In the genomic region with DNA sequence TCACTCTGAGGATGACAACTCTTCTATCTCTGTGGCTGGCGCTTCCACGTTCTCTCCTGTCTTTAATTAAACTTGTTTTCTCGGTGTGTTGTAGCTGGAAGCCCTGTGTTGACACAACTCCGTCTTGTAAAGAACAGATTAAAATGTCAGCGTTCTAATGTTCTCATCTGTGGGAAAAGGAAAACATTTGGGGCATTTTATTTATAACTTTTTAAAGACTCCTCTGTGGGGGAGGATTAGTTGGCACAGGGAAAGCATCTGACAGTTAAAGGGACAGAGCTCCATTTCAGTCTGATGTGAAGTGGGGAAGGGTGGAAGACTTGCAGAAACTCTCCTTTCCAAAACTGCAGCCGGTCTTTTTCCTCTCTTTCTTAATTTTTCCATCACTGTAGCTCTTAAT, we compare ENCODE assay signal across 10 mouse cellular contexts.
DNase-seq lines count a peak whose midpoint lies in the region; ATAC-seq and TF ChIP-seq lines count a peak whose summit lies in the region.
"Had no signal": no experiment of that assay in that cellular context is flagged by ENCODE, and none has a peak within 500 bp of the region (broad histone marks: within the 10 kb centered on the region; RNA-seq: fewer than 3 reads in every experiment).

No protein-coding gene starts in this region.

- 0 out of 2 replicates have a peak, but pooled peaks cover 5% of the 10 kb centered on the region for H3K4me1 ChIP-seq in lung, embryonic 14.5 days (ENCODE audit: insufficient read depth)
- H3K4me1 ChIP-seq in lung, adult 2 months (ENCODE audit: control insufficient read depth, insufficient read depth, low read length): no peaks in the 10 kb centered on the region; the same call in none of the 2 replicates
- H3K4me1 ChIP-seq in heart, embryonic 11.5 days (ENCODE audit: control insufficient read depth, insufficient read depth, low read length): peaks cover 21% of the 10 kb centered on the region
- no peaks in the 10 kb centered on the region for H3K4me1 ChIP-seq in midbrain, postnatal 0 days (ENCODE audit: insufficient read depth, low read length)

- no peak overlapping the region for H3K4me3 ChIP-seq in lung, embryonic 14.5 days (ENCODE audit: low read depth, low read length)
- no peak overlapping the region for H3K4me3 ChIP-seq in lung, adult 2 months (replicated peaks; ENCODE audit: extremely low read depth, low read depth, low read length)
- H3K4me3 ChIP-seq in heart, embryonic 11.5 days (ENCODE audit: low read depth, low read length): 0 out of 2 replicates have a peak overlapping the region, but pooled peaks have one; percentile 2
- H3K4me3 ChIP-seq in midbrain, postnatal 0 days (ENCODE audit: low read depth, low read length): no peak overlapping the region

- H3K4me2 ChIP-seq in lung, embryonic 14.5 days: peak overlapping the region; percentile 47
- H3K4me2 ChIP-seq in heart, embryonic 11.5 days: peak overlapping the region; percentile 56
- H3K4me2 ChIP-seq in midbrain, postnatal 0 days (ENCODE audit: low read depth, low read length, poor library complexity, severe bottlenecking): 0 out of 2 replicates have a peak overlapping the region, but pooled peaks have one; percentile 4

- no peak for ATAC-seq in lung, embryonic 14.5 days (ENCODE audit: insufficient read depth)
- ATAC-seq in heart, embryonic 11.5 days (replicated peaks; ENCODE audit: insufficient number of reproducible peaks, low FRiP score, low TSS enrichment): no peak
- no peak for ATAC-seq in midbrain, postnatal 0 days (ENCODE audit: low FRiP score)

- H3K9ac ChIP-seq in lung, embryonic 14.5 days: no peak overlapping the region
- no peak overlapping the region; the same call in 1 of the 2 replicates for H3K9ac ChIP-seq in heart, embryonic 11.5 days (ENCODE audit: low read depth, low read length)
- no peak overlapping the region for H3K9ac ChIP-seq in midbrain, postnatal 0 days (replicated peaks; ENCODE audit: low read length, poor library complexity, severe bottlenecking)

- 18% methylated on average over 6 of the region's 6 CpGs for WGBS in lung, embryonic 14.5 days
- WGBS in lung, adult 2 months: 31% methylated on average over 6 of the region's 6 CpGs
- 16% methylated on average over 6 of the region's 6 CpGs for WGBS in heart, embryonic 11.5 days (ENCODE audit: insufficient replicate concordance)
- 26% methylated on average over 6 of the region's 6 CpGs for WGBS in midbrain, postnatal 0 days

- H3K36me3 ChIP-seq in lung, embryonic 14.5 days (ENCODE audit: insufficient read depth): no peaks in the 10 kb centered on the region
- H3K36me3 ChIP-seq in heart, embryonic 11.5 days (ENCODE audit: control insufficient read depth, insufficient read depth, low read length): no peaks in the 10 kb centered on the region
- no peaks in the 10 kb centered on the region for H3K36me3 ChIP-seq in midbrain, postnatal 0 days (ENCODE audit: insufficient read depth, low read length)

- DNase-seq in heart, adult 11 months: peak; percentile 30
- no peak for DNase-seq in heart, adult 8-10 months (ENCODE audit: low spot score)
- peak; percentile 64 for DNase-seq in lung, embryonic 14.5 days
- no peak for DNase-seq in lung, adult 2 months
- DNase-seq in midbrain, postnatal 0 days (ENCODE audit: low spot score): no peak
- DNase-seq in spleen, postnatal 36 days (ENCODE audit: low spot score in 2 of 2): no peak
- DNase-seq in left cerebral cortex, adult 11 months (ENCODE audit: low spot score): no peak
- DNase-seq: left cerebral cortex, postnatal 4 days; right cerebral cortex, postnatal 25 days had no signal

- no peaks in the 10 kb centered on the region for H3K27me3 ChIP-seq in lung, embryonic 14.5 days (ENCODE audit: insufficient read depth, low read length)
- no peaks in the 10 kb centered on the region for H3K27me3 ChIP-seq in heart, embryonic 11.5 days (ENCODE audit: control insufficient read depth, insufficient read depth, low read length)
- no peaks in the 10 kb centered on the region for H3K27me3 ChIP-seq in midbrain, postnatal 0 days (ENCODE audit: insufficient read depth, low read length)

- H3K9me3 ChIP-seq in lung, embryonic 14.5 days (ENCODE audit: low read depth, low read length): no peaks in the 10 kb centered on the region
- no peaks in the 10 kb centered on the region for H3K9me3 ChIP-seq in heart, embryonic 11.5 days (replicated peaks; ENCODE audit: control insufficient read depth, low read length)
- no peaks in the 10 kb centered on the region for H3K9me3 ChIP-seq in midbrain, postnatal 0 days (ENCODE audit: low read length)

- H3K27ac ChIP-seq in lung, embryonic 14.5 days (ENCODE audit: low read depth): 0 out of 2 replicates have a peak overlapping the region, but pooled peaks have one; percentile 62
- no peak overlapping the region for H3K27ac ChIP-seq in heart, embryonic 11.5 days (ENCODE audit: low read depth, low read length)
- no peak overlapping the region for H3K27ac ChIP-seq in midbrain, postnatal 0 days (ENCODE audit: low read depth, low read length)

- TF ChIP-seq POLR2A in lung, adult 2 months (IDR thresholded peaks at IDR 0.05; ENCODE audit: borderline replicate concordance, extremely low read depth, low read depth, low read length): no peak

- no peak for TF ChIP-seq CTCF in lung, embryonic 14.5 days (IDR thresholded peaks at IDR 0.05; ENCODE audit: low read depth)
- no peak for TF ChIP-seq CTCF in lung, adult 2 months (IDR thresholded peaks at IDR 0.05; ENCODE audit: insufficient read depth, low read length)
- TF ChIP-seq CTCF in midbrain, postnatal 0 days (IDR thresholded peaks at IDR 0.05): no peak

Comparison
In these comparisons a context has a peak if more than half of its experiments do, and no peak if none do; other contexts are left out.
1. DNase-seq: peak in heart, adult 11 months (single experiment) and lung, embryonic 14.5 days (single experiment); none in heart, adult 8-10 months (single experiment), lung, adult 2 months (single experiment), midbrain, postnatal 0 days (single experiment), spleen, postnatal 36 days (0 of 2) and left cerebral cortex, adult 11 months (single experiment).
2. H3K4me2 ChIP-seq: peak in every context shown above with its lines; median percentile 56 in heart, embryonic 11.5 days; 47 in lung, embryonic 14.5 days; 4 in midbrain, postnatal 0 days.